Mouse (Mus musculus): ENCODE measurements at regions not wholly inside any gene's neighbourhood (a gene's known extent, or its start where the extent isn't known, plus 50 kb on each side); places are given as distances from the start of the nearest gene placed in this dataset.

- TF ChIP-seq POLR2A (IDR thresholded peaks at IDR 0.05; ENCODE audit: control insufficient read depth, low read depth, low read length) (no peak), CTCF (IDR thresholded peaks at IDR 0.05; ENCODE audit: control insufficient read depth, insufficient read depth, insufficient replicate concordance, low read depth, low read length) (peak; percentile 53; the same call in 1 of the 2 replicates)
Observed at GRCm38 (mm10) chr10:99641784-99642183, 117.7 kb downstream of the Csl start.
